Mouse (Mus musculus) bone marrow macrophage, adult 2 months (primary cell): ENCODE data around the gene Cox7b. TPM values are rescaled to one million over a fixed set of nuclear protein-coding genes. Genes with fewer than 3 reads are reported as not detected.
"Not testable (repeated sequence)": the region's sequence is repeated elsewhere in the genome, so short reads cannot be mapped to it uniquely, and the experiment has no call there.

ENCODE experiments used
- H3K27ac ChIP-seq: 2 replicates; pipeline ENCODE4 v1.5.1; 2012; ENCODE audit warnings: low read depth, low read length; ENCODE audit not compliant: insufficient read depth
- H3K4me1 ChIP-seq: 2 replicates; pipeline ENCODE4 v1.6.1; 2012; ENCODE audit warnings: low read length; ENCODE audit not compliant: control insufficient read depth, insufficient read depth
- H3K4me3 ChIP-seq: 2 replicates; pipeline ENCODE4 v1.5.1; 2012; ENCODE audit warnings: mild to moderate bottlenecking, low read length, moderate library complexity; ENCODE audit not compliant: insufficient read depth
- CTCF ChIP-seq: IDR thresholded peaks from 2 replicates; pipeline ENCODE4 v1.5.1; 2012; ENCODE audit warnings: low read depth, mild to moderate bottlenecking, low read length, moderate library complexity
- POLR2A ChIP-seq: IDR thresholded peaks from 2 replicates; pipeline ENCODE4 v1.6.1; 2012; ENCODE audit warnings: mild to moderate bottlenecking, low read depth, low read length, borderline replicate concordance
- polyA plus RNA-seq: library from polyadenylated mRNA; stranded (reverse); fragments of >200 nt; gene quantifications from 2 replicates; pipeline ENCODE4 v1.2.4, GENCODE M21; 2012; ENCODE audit not compliant: missing spikeins, insufficient read depth, insufficient read length

Cox7b gene
- 291 and 396 TPM in 2 replicates for polyA plus RNA-seq

- H3K27ac ChIP-seq, result peak within 1 kb of the TSS; percentile 91
- TF ChIP-seq CTCF, result no peak
- no peak for TF ChIP-seq POLR2A
- H3K4me3 ChIP-seq, result peak within 1 kb of the TSS; percentile 93
- H3K4me1 ChIP-seq, result peaks cover 8% of the 10 kb centered on the region
Measured at GRCm38 (mm10) chrX:106015571-106016322, at the start of gene Cox7b. Gene Cox7b, plus strand, starts transcription at chrX:106015700.

- TF ChIP-seq CTCF (no peak), POLR2A (no peak)
- Histone ChIP-seq H3K4me1 (0 out of 2 replicates have a peak, but pooled peaks cover 2% of the 10 kb centered on the region), H3K4me3 (no peak overlapping the region), H3K27ac (no peak overlapping the region)
Measured at GRCm38 (mm10) chrX:106001605-106002004, 13.9 kb upstream of the Cox7b start.

DNA sequence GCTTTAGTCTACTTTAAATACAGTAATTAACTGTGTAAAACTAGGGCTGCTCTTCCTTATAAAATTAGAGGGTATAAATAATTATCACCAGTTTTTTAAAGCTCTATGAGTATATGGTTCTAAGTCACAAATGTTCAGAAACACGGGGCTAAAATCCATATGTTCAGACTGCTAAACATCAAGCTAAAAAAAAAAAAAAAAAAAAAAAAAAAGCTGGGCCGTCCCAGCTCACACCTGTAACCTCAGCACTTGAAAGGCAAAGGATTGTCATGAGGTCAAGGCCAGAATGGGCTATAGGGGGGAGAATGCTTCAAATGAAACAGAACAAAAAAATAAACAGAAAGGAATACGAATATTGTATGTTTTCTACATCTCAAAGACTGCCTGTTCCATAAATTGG lies 4.7 kb upstream of the Cox7b start:
- peaks cover 8% of the 10 kb centered on the region for H3K4me1 ChIP-seq
- TF ChIP-seq CTCF (no peak), POLR2A (no peak)
- H3K4me3 ChIP-seq, result peak overlapping the region; percentile 95
- peak overlapping the region; percentile 90 for H3K27ac ChIP-seq

- Histone ChIP-seq H3K27ac (peak within 1 kb of the TSS; percentile 90), H3K4me3 (peak within 1 kb of the TSS; percentile 95), H3K4me1 (peaks cover 8% of the 10 kb centered on the region)
- TF ChIP-seq POLR2A (no peak), CTCF (no peak)
Measured at GRCm38 (mm10) chrX:106011465-106012159, 3.9 kb upstream of the Cox7b start, which contains the start of gene Magt1. Gene Magt1, minus strand, starts transcription at chrX:106011906.

GRCm38 (mm10) chrX:106012559-106012958 lies 2.9 kb upstream of the Cox7b start:
- TF ChIP-seq POLR2A (no peak), CTCF (no peak)
- peak overlapping the region; percentile 54; the same call in 1 of the 2 replicates for H3K4me3 ChIP-seq
- H3K4me1 ChIP-seq, result peaks cover 12% of the 10 kb centered on the region
- H3K27ac ChIP-seq, result peak overlapping the region; percentile 65

GRCm38 (mm10) chrX:106013217-106013616 lies 2.3 kb upstream of the Cox7b start:
- H3K4me3 ChIP-seq, result no peak overlapping the region
- TF ChIP-seq POLR2A, result no peak
- TF ChIP-seq CTCF, result no peak
- H3K4me1 ChIP-seq, result peaks cover 12% of the 10 kb centered on the region

GRCm38 (mm10) chrX:106014741-106015377 lies 641 bp upstream of the Cox7b start:
- peak overlapping the region; percentile 23; the same call in 1 of the 2 replicates for H3K4me3 ChIP-seq
- H3K27ac ChIP-seq, H3K4me1 ChIP-seq: not testable (repeated sequence)

More at GRCm38 (mm10) chrX:106013217-106013616, 2.3 kb upstream of the Cox7b start:
- H3K27ac ChIP-seq, result no peak overlapping the region

GRCm38 (mm10) chrX:106017102-106017501 lies 1.6 kb downstream of the Cox7b start:
- Histone ChIP-seq H3K4me3 (peak overlapping the region; percentile 47), H3K4me1 (peaks cover 8% of the 10 kb centered on the region), H3K27ac (no peak overlapping the region)
- TF ChIP-seq POLR2A, result no peak
- no peak for TF ChIP-seq CTCF

DNA sequence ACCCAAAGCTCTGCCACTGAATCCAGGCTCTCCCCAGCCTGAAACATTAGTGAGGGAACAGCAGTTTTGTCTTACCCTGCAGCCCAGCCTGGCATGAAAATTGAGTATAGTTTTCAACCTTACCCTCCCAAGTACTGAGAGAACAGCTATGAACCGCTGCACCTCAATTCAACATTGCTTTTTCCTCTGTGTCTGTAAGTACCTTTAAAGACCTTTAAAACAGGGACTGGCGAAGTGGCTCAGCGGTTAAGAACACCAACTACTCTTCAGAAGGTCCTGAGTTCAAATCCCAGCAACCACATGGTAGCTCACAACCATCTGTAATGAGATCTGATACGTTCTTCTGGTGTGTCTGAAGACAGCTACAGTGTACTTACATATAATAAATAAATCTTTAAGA lies 2.0 kb downstream of the Cox7b start:
- Histone ChIP-seq H3K27ac (no peak overlapping the region), H3K4me1 (peaks cover 5% of the 10 kb centered on the region), H3K4me3 (peak overlapping the region; percentile 47; the same call in 1 of the 2 replicates)
- TF ChIP-seq POLR2A (no peak), CTCF (no peak)
